Comparison of ENCODE assay signal across 5 mouse cellular contexts in genomic region chr4:41690014-41690413, GRCm38 (mm10). TPM values are rescaled to one million over a fixed set of nuclear protein-coding genes. Genes with fewer than 3 reads are reported as not detected.
"Had no signal": no experiment of that assay in that cellular context is flagged by ENCODE, and none has a peak within 500 bp of the region (broad histone marks: within the 10 kb centered on the region; RNA-seq: fewer than 3 reads in every experiment).

No protein-coding gene starts in this region.

RNA-seq across cellular contexts. Expression of gene Arid3c, which starts 40.9 kb away (rescaled TPM):
- polyA plus RNA-seq: spleen, adult 2 months; stomach, embryonic 14.5 days; stomach, embryonic 15.5 days; stomach, embryonic 16.5 days; thymus, postnatal 0 days had no signal
